Mouse (Mus musculus) myocyte (in vitro differentiated cells): ENCODE measurements around the gene Kmt2e. TPM values are rescaled to one million over a fixed set of nuclear protein-coding genes. Genes with fewer than 3 reads are reported as not detected.

Experiments
- H3K27me3 ChIP-seq: one replicate; pipeline ENCODE4 v1.6.1; 2011; ENCODE audit not compliant: control insufficient read depth, insufficient read depth, insufficient read length
- H3K36me3 ChIP-seq: one replicate; pipeline ENCODE4 v1.6.1; 2011; ENCODE audit not compliant: control insufficient read depth, insufficient read depth
- H3K4me2 ChIP-seq: one replicate; pipeline ENCODE4 v1.6.1; 2011; ENCODE audit warnings: low read depth, control low read depth
- H3K4me3 ChIP-seq: one replicate; pipeline ENCODE4 v1.5.1; 2011; ENCODE audit warnings: mild to moderate bottlenecking, control low read depth, moderate library complexity
- H3K79me2 ChIP-seq: one replicate; pipeline ENCODE4 v1.6.1; 2011; ENCODE audit not compliant: control insufficient read depth, insufficient read depth
- H3ac ChIP-seq: one replicate; pipeline ENCODE4 v1.6.1; 2011; ENCODE audit not compliant: control insufficient read depth, insufficient read length
- CEBPB ChIP-seq: IDR thresholded peaks from 2 replicates; pipeline ENCODE4 v1.6.1; 2011; ENCODE audit warnings: mild to moderate bottlenecking, moderate library complexity; ENCODE audit not compliant: poor library complexity, insufficient read depth, severe bottlenecking
- E2F4 ChIP-seq: IDR thresholded peaks from one replicate; pipeline ENCODE4 v1.6.1; 2011; ENCODE audit warnings: mild to moderate bottlenecking, control low read depth, moderate library complexity; ENCODE audit not compliant: insufficient read depth
- MAX ChIP-seq: IDR thresholded peaks from one replicate; pipeline ENCODE4 v1.6.1; 2011; ENCODE audit warnings: low read depth, mild to moderate bottlenecking, control low read depth
- MYOD1 ChIP-seq, 3 experiments: IDR thresholded peaks; one replicate each; pipeline ENCODE4 v1.6.1; 2011; ENCODE audit warnings: control low read depth in 2 of 3, low read depth in 2 of 3, mild to moderate bottlenecking in 2 of 3, moderate library complexity in 1 of 3; ENCODE audit not compliant: insufficient read length in 2 of 3, control insufficient read depth in 1 of 3
- MYOG ChIP-seq, 3 experiments: IDR thresholded peaks; one replicate each; pipeline ENCODE4 v1.6.1; 2011; ENCODE audit warnings: control low read depth in 2 of 3, low read depth in 2 of 3, mild to moderate bottlenecking in 2 of 3; ENCODE audit not compliant: insufficient read length in 2 of 3, control insufficient read depth in 1 of 3, insufficient read depth in 1 of 3
- POLR2A ChIP-seq: IDR thresholded peaks from one replicate; pipeline ENCODE4 v1.6.1; 2011; ENCODE audit warnings: low read depth, mild to moderate bottlenecking, control low read depth, moderate library complexity; ENCODE audit not compliant: insufficient read length
- POLR2AphosphoS2 ChIP-seq: IDR thresholded peaks from one replicate; pipeline ENCODE4 v1.6.1; 2011; ENCODE audit warnings: low read depth, control low read depth; ENCODE audit not compliant: insufficient read length
- REST ChIP-seq: IDR thresholded peaks from one replicate; pipeline ENCODE4 v1.6.1; 2011; ENCODE audit warnings: mild to moderate bottlenecking, control low read depth, moderate library complexity; ENCODE audit not compliant: insufficient read depth, insufficient read length
- SRF ChIP-seq: IDR thresholded peaks from one replicate; pipeline ENCODE4 v1.6.1; 2011; ENCODE audit warnings: low read depth; ENCODE audit not compliant: control insufficient read depth, insufficient read length
- TCF12 ChIP-seq: IDR thresholded peaks from one replicate; pipeline ENCODE4 v1.6.1; 2011; ENCODE audit warnings: mild to moderate bottlenecking, control low read depth; ENCODE audit not compliant: poor library complexity, insufficient read depth, severe bottlenecking
- TCF3 ChIP-seq: IDR thresholded peaks from one replicate; pipeline ENCODE4 v1.6.1; 2011; ENCODE audit warnings: low read depth, control low read depth; ENCODE audit not compliant: insufficient read length
- USF1 ChIP-seq: IDR thresholded peaks from one replicate; pipeline ENCODE4 v1.6.1; 2011; ENCODE audit warnings: low read depth, mild to moderate bottlenecking, control low read depth, moderate library complexity
- polyA plus RNA-seq: library from polyadenylated mRNA; unstranded; fragments of >200 nt; fragmentation: generic; extraction: Trizol; gene quantifications from one replicate; pipeline ENCODE4 v1.2.1, GENCODE M21; 2012; ENCODE audit warnings: missing spikeins

The Kmt2e gene
- polyA plus RNA-seq, 1 experiment, result 9.0 TPM

- Histone ChIP-seq H3K36me3 (peaks cover 8% of the 10 kb centered on the region), H3K79me2 (peaks cover 62% of the 10 kb centered on the region), H3K4me2 (peak overlapping the region; percentile 92), H3K4me3 (no peak overlapping the region), H3K27me3 (no peaks in the 10 kb centered on the region), H3ac (no peak overlapping the region)
- TF ChIP-seq CEBPB (0 out of 2 replicates have a peak, but pooled peaks have one; percentile 26), REST (no peak), MAX (no peak), POLR2AphosphoS2 (peak; percentile 52), USF1 (no peak), POLR2A (peak; percentile 28), E2F4 (no peak), TCF3 (no peak), TCF12 (peak; percentile 18), MYOG (IDR thresholded peaks at IDR 0.05; ENCODE audit: control insufficient read depth in 1 of 3, insufficient read depth in 1 of 3, insufficient read length in 2 of 3, low read depth in 2 of 3) (no peak), SRF (no peak), MYOD1 (IDR thresholded peaks at IDR 0.05; ENCODE audit: control insufficient read depth in 1 of 3, insufficient read length in 2 of 3, low read depth in 2 of 3) (peak in 1 of 3 experiments; percentile 55)
Measured at GRCm38 (mm10) chr5:23413575-23414470, 20.4 kb upstream of the Kmt2e start.

- Histone ChIP-seq H3ac (no peak overlapping the region), H3K79me2 (peaks cover 70% of the 10 kb centered on the region), H3K4me3 (no peak overlapping the region), H3K27me3 (no peaks in the 10 kb centered on the region), H3K4me2 (peak overlapping the region; percentile 92), H3K36me3 (peaks cover 8% of the 10 kb centered on the region)
- peak in 1 of 3 experiments; percentile 31 for TF ChIP-seq MYOD1 (IDR thresholded peaks at IDR 0.05; ENCODE audit: control insufficient read depth in 1 of 3, insufficient read length in 2 of 3, low read depth in 2 of 3)
- no peak for TF ChIP-seq E2F4
Measured at GRCm38 (mm10) chr5:23414490-23415126, 19.6 kb upstream of the Kmt2e start.

- Histone ChIP-seq H3K4me2 (peak overlapping the region; percentile 92), H3K79me2 (peaks cover 81% of the 10 kb centered on the region), H3K4me3 (no peak overlapping the region), H3ac (no peak overlapping the region), H3K27me3 (no peaks in the 10 kb centered on the region), H3K36me3 (peaks cover 10% of the 10 kb centered on the region)
- TF ChIP-seq MYOG (IDR thresholded peaks at IDR 0.05; ENCODE audit: control insufficient read depth in 1 of 3, insufficient read depth in 1 of 3, insufficient read length in 2 of 3, low read depth in 2 of 3), result no peak
- no peak for TF ChIP-seq E2F4
- no peak for TF ChIP-seq REST
- no peak for TF ChIP-seq USF1
- TF ChIP-seq MAX, result no peak
- TF ChIP-seq TCF12, result no peak
- TF ChIP-seq POLR2A, result no peak
Measured at GRCm38 (mm10) chr5:23415571-23416285, 18.5 kb upstream of the Kmt2e start.

- peak overlapping the region; percentile 92 for H3K4me2 ChIP-seq
- H3K36me3 ChIP-seq, result peaks cover 14% of the 10 kb centered on the region
- TF ChIP-seq MAX (no peak), POLR2AphosphoS2 (peak; percentile 67)
- H3K27me3 ChIP-seq, result no peaks in the 10 kb centered on the region
- H3K79me2 ChIP-seq, result peaks cover 84% of the 10 kb centered on the region
- no peak overlapping the region for H3ac ChIP-seq
- peak overlapping the region; percentile 43 for H3K4me3 ChIP-seq
Measured at GRCm38 (mm10) chr5:23416286-23416643, 18.0 kb upstream of the Kmt2e start.

GRCm38 (mm10) chr5:23417716-23418115 is 16.5 kb upstream of the Kmt2e start:
- peaks cover 12% of the 10 kb centered on the region for H3K36me3 ChIP-seq
- peak overlapping the region; percentile 92 for H3K4me2 ChIP-seq
- peak overlapping the region; percentile 43 for H3K4me3 ChIP-seq
- TF ChIP-seq MYOG (IDR thresholded peaks at IDR 0.05; ENCODE audit: control insufficient read depth in 1 of 3, insufficient read depth in 1 of 3, insufficient read length in 2 of 3, low read depth in 2 of 3) (no peak), REST (no peak), SRF (no peak), TCF12 (no peak), CEBPB (no peak), POLR2A (no peak), E2F4 (no peak), POLR2AphosphoS2 (no peak)
- no peaks in the 10 kb centered on the region for H3K27me3 ChIP-seq
- H3ac ChIP-seq, result no peak overlapping the region
- H3K79me2 ChIP-seq, result peaks cover 84% of the 10 kb centered on the region
